Mouse (Mus musculus) bone marrow macrophage, adult 2 months (primary cell): ENCODE results near the gene Taz.

ENCODE experiments used
- CTCF ChIP-seq: IDR thresholded peaks from 2 replicates; pipeline ENCODE4 v1.5.1; 2012; ENCODE audit warnings: low read depth, mild to moderate bottlenecking, low read length, moderate library complexity
- POLR2A ChIP-seq: IDR thresholded peaks from 2 replicates; pipeline ENCODE4 v1.6.1; 2012; ENCODE audit warnings: mild to moderate bottlenecking, low read depth, low read length, borderline replicate concordance

DNA sequence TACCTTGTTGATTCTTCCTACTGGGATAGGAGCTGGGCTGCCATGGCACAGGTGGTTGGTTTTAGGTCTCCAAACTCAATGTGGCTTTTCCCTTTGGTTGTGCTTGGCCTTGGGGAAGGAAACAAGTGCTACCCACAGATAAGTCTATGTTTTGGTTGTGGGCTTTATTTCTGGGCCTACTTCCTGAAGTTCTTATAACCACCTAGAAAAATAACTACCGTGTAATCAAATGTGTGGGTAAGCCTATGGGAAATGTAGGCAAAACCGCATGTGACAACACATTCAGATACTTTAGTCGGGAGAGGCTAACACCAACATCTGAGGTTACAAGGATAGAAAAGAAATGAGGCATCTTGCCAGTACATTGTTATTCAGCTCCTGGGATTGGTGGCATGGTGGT is 24.0 kb upstream of the Taz start:
- TF ChIP-seq POLR2A (no peak), CTCF (no peak)
